Mouse (Mus musculus) adrenal gland, postnatal 4 days (tissue): ENCODE results near the gene Alx3. TPM values are rescaled to one million over a fixed set of nuclear protein-coding genes. Genes with fewer than 3 reads are reported as not detected.

Source experiments
- DNase-seq, 2 experiments: peaks; one replicate each; pipeline ENCODE4 v3.0.0; 2021 to 2022; ENCODE audit warnings: low spot score in 2 of 2, mixed read lengths in 2 of 2
- total RNA-seq, 2 experiments: library from RNA; stranded (reverse); gene quantifications; 2 replicates each; pipeline ENCODE4 v1.2.3; 2021

Alx3 gene
- total RNA-seq, 2 experiments from 2014 or later: not detected

DNA sequence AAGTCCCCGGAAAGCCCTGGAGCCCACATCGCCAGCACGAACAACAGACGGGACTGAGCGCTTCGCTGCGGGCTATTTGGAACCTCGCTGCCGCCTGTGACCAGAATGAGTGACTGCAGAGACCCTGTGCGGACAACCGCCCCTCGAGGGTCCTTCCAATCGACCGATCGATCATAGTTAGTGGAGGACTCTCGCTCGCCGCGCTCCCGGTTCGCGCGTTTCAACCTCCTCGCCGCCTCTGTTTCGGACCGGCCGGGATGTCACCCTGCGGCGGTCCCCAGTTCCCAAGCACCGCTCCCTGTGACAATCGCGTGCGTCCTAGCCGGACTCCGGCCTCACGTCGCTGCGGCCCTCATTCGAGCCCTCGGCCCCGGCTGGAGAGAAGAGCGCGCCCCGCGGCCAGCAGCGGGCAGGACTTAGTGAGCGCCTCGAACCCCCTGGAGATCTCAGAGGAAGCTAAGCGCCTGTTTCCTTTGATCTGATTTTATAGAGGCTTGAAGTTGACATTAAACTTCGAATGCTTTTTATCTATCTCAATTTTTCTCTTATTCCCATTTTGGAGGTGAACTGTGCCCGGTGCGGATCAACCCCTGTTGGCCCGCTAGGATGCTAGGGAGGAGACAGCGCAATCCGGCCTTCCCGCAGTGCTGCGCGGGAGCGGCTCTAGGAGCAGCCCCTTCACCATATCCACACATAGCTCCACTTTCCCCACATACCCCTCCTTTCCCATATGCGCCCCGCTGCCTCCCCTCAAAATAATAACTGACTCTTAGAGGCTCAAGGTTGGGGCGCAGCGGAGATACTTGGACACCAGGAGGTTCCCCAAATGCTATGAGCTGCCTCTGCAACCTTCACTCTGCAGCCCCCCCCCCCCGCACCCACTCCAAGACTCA lies 11.7 kb upstream of the Alx3 start:
- no peak for DNase-seq

DNA sequence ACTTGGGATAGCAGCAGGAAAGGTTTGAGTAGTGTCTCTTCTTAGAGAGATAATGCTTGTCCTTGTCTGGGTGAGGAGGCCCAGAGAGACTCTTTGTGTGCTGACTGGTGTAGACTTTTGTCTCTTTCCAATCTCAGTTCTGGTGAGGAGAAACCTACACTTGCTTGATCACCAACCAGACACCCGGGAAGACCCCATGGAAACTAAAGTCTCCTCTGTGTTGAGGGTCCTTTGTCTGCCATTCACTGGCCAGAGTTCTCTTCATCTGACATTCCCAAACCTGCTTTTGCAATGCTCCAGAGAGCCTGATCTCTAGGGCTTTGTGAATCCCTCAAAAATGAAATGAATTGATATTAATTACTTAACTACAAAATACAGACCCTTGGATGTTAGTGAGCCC lies 10.9 kb upstream of the Alx3 start:
- DNase-seq: no peak

DNA sequence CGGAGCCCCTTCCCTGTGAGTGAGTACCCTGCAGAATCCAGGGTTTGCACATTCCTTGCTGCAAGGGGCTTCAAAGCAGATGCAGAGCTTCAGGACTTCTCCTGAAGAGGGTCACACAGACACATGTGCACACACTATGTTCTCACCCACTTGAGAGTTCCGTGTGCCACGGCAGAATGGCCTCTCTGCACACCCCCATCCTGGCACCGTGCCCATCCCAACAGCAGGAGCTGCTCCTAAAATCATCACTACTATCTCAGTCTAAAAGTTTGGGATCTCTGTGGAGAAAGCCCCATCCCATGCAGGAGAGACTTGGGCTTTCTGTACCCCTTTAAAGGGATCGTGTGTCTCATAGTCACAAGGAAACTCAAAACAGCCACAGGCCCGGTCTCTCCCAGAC lies 8.3 kb upstream of the Alx3 start:
- DNase-seq: no peak

DNA sequence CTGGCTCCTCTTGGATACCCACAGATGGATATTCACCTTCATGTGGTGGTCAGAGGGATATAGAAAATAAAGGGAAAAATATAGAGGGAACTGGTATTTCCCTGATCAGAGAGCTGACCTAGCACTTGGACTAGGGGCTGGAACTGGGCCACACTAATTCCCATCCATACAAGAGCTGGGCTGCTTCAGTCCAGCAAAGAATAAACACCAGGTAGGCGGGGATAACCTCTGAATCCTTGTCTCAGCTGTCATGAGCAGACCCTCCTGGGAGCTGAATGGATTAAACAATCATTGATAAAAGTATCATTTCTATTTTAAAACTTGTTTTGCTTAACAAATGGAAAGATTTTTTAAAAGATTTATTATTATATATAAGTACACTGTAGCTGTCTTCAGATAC lies 3.2 kb upstream of the Alx3 start:
- DNase-seq: no peak

DNA sequence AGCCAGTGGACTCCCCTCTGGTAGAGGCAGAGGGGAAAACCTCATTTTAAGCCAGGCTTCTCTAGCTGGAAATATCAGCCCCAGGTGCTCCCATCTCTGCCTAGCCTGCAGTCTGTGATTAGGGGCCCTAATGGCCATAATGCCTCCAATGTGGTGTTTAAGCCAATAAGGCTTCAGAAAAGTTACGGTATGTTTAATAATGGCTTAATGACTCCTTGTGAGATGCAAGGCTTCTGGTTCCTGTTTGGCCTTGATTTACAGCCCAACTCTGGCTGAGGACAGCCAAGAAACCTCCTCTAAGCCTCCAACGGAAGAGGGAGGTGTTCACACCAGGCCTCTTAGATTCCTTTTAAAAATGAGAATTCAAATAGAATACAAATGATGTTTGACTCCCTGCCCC lies 1.2 kb upstream of the Alx3 start:
- no peak for DNase-seq

DNA sequence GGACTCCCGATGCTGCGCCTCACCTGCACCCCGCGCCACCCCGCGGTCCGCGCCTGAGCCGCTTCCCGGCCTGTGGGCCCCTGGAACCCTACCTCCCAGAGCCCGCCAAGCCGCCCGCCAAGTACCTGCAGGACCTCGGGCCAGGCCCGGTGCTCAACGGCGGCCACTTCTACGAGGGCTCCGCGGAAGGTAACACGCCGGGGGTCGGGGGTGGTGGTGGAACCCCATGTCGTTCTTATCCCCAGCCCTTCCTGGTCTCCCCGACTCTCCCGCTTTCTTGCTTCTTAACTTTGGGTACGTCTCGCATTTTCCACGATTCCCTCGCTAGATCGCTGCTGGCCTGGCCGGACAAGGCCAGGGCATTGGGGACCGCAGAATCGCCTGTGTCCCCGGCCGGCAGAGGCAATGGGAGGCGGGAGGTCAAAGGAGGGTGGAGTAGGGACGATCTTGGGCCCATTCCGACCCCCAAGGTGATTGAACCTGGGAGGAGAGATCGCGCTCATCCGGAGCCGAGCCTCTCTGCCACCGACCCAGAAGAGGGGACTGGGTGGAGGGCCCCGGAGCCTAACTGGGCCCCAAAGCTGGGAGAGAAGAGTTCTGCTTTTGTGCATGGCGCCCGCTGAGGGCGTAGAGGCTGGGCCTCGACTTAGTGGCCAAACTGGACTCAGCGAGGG lies 570 bp downstream of the Alx3 start:
- DNase-seq: no peak

DNA sequence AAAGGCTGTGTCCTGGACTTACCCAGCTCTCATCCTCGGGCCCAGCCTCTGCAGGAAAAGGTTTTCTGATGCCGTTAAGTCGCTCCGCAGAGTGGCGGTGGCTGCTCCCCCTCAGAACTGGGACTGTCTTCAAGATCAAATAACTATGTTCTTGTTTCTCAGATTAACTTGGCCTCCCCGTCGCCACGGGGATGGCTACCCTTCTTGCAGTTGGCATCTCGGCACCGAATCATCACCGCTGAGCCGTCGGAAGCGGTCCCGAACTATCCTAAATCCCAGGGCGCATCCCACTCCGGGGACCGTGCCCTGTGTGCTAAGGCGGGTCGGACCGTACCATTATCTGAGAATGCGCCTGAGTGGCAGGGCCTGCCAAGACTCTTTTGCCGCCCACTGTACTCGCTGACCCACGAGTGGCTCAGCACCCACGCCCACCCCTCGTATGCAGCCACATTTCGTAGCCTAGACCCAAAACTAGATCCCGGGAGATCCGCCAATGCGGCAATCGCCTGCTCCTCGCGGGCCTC lies 1.2 kb downstream of the Alx3 start:
- no peak for DNase-seq

DNA sequence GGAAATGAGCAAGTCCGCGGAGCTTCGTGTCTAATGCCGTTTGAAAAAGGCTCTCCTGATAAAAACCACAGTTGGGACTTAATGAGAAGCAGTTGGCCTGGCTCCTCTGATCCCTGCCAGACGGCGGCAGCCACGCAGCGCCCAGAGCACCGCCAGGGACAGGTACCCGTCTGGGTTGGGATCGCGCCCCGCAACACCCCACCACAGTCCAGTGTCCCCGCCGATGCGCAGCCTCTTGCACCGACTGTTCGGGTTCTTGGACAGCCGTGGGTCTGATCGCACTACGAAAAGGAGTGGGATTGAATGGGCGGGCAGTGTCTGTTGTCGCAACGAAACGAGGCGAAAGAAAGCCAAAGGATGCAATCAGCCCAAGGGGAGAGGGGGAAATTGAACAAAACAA lies 1.7 kb downstream of the Alx3 start:
- no peak for DNase-seq

DNA sequence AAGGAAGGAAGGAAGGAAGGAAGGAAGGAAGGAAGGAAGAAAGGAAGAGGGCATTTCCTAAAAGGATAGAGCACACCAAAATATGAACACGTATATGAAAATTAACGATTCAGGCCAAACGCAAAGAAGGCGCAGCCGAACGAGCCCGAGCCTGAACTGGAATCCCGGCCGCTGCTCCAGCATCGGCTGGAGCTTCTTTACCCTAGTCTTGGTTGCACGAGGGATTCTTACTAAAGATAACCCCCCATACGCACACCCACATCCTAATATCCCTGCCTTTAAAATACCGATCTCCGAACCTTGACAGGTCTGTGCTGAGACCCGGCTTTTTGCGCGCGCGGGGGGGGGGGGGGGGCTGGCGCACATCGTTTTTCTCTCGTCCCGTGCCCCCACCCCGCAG lies 2.3 kb downstream of the Alx3 start:
- no peak for DNase-seq

DNA sequence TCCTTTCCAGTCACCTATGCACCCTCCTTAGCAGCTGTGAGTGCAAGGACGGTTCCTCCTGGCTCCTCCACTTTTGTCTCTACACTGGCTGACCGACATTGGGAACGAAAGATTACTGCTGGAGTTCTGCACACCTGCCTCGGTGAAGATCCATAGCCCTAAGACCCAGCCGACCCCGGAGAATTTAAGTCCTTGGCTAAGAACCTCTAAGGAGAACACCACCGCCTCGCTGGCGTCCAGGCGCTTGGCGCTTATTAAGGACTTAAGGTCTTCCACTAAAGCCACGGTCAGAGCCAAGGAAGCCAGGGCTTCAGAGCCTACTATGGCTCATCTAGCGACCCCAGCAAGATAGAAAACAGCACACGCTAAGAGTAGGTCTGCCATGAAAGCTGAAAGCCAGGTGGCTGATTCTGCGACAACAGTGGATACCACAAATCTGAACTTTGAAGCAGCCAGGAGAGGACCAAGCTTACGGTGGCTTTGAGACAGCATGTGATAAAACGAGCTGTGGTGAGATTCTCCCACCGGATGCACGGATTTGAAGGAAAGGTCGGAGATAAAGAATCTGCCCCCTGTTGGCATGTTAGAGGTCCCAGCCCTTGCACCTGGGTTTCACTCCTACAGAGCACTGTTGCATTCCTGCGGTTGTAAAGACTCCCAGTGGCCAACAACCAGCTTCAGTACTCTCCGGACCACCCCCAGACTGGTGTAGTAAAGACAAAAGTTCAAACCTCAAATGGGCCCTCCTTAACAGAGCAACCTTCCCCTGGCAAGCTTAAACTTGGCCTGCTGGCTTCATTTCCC lies 3.0 kb downstream of the Alx3 start:
- no peak for DNase-seq

DNA sequence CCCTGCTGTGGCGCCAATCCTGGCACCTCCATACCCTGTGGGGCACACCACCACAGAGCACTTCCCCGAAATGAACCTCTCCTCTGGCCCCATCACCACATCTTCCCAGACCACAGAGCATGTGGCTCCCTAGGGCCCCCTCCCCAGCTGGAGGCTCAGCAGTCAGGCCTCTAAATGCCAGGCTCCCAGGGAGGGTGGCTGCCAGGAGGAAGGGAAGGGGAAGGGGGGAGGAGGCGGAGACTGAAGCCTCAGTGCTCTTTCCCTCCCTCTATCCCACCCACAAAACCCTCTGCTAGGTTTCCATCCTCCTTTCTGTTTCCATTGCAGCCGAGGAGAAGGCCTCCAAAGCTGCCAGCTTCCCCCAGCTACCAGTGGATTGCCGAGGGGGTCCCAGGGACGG lies 5.3 kb downstream of the Alx3 start:
- no peak for DNase-seq

DNA sequence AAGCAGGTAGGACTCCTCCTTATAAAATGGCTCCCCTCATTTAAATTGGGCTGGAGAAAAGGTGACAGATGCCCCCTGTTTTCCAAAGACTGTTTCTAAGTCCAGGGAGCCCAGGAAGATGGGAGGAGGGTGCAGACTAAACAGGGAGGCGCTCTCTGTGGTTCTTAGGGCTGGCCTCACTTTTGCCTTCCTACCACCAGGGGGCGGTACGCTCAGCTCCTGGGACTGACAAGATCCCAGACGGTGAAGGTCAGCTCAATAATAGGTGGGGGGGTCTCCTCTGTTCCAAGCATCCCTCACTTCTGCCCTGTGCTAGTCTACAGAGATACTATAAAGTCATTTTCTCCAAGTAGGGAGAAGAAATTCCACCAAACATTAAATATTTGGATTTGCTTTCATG lies 10.5 kb downstream of the Alx3 start:
- DNase-seq: peak; percentile 30 to 40

DNA sequence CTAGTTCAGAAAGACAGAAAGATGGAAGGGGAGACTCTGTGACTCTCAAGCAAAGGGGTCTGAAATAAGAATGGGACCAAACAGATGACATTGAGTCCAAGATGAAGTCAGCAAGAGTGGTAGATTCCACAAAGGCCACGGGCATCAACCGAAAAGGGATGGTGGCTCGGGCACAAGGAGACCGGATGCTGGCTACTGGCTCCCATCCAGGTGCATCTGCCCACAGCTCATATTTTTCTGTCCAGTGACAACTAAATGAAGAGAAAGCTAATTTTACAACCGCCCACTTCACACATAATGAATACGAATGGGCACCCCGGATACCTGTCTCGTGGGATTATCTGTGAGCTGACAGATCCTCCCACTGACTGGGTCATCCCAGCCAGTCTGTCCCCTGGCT lies 12.4 kb downstream of the Alx3 start:
- no peak for DNase-seq

DNA sequence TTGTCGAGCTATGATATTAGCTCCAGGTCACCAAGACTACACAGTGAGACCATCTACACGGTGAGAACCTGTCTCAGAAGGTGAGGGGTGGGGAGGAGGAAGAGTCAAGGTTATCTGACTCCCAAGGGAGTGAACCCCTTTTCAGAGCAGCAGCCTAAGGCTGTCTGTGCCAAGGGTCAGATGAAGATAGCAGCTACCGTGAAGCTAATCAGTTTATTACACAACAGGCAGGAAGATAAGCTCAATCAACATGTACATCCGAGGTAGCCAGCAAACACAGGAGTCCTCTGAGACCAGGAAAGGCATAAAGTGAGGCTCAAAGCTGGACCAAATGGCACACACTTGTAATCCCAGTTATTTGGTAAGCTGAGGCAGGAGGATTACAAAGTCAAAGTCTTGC lies 14.0 kb downstream of the Alx3 start:
- DNase-seq: no peak

DNA sequence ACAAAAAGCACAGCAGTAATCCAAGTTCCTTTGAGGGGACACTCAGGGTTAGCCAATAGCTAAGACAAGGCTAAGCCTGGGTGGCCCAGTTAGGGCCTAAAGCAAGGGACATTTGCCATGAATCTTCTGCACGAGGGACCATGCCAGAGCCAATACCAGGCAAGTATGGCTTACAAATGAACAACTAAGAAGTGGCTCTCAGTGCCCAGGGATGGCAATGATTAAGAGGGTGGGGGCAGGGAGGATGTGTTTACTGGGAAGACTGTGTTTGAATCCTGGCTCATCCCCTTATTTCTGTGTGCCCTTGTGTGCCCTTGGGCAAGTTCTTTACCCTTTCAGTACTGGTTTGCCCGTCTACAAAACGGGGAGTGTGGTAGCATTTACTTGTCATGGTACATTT lies 14.5 kb downstream of the Alx3 start:
- DNase-seq: no peak

DNA sequence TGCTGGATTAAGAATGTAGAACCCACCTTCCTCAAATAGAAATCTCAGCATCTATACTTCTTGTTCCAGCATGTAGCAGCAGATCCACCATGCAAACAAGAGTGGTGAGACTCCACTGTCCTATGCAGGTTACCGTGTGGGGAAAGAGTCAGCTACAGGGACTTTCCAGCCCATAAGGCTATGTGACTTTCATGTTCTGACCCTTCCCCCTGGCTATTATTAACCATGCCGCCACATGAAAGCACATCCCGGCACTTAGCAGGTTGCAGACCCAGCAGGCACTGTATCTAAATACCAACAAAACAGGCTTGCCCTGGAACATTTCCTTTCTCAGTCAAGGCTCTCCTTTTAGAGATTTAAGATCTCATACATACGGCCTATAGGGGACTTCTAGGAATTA lies 16.6 kb downstream of the Alx3 start:
- no peak for DNase-seq

DNA sequence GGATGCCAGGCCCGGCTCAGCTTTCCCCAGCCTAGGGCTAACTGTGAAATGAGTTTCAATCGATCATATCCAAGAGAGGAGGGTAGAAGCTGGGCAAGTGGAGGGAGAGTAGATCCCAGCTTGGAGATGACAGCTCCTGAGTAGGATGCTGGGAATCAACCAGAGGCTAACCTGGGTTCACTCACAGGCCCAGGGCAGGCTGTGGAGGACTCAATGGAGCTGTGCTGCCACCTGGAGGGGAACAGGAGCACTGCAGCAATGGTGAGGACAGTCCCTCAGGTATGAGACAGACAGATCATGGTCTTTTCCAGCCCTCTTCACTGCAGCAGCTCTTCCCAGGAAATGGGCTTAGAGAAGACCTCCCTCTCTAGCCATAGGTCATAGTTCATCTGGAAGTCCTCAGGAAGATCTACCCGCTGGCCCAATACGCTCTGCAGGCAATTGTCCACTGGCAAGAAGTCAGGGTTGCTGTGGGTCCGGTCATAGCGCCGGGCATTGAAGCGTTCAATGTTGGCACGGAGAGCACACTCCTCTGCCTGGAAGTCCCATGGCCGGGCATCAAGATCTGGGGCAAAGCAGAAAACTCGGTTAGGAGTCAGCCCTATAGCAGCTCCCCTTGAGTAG lies 18.2 kb downstream of the Alx3 start:
- DNase-seq: peak; percentile 36 to 51

DNA sequence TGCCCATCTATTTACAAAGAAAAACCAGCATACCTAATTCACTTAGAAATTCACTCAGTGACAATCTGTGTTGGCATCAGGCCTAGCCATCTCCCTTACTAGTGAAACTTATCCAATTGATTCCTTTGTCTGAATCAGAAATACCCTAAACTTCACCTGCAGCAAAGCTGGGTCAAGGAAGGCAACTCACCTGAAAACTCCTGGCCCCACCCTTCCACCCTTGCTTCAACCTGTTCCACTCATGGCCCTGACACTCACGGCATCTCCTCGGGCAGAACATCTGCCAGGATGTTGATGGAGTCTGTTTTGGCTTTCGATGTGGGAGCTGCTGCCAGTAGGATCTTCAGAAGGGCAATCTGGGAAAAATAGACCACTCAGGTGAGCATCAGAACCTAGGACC lies 23.0 kb downstream of the Alx3 start:
- no peak for DNase-seq

DNA sequence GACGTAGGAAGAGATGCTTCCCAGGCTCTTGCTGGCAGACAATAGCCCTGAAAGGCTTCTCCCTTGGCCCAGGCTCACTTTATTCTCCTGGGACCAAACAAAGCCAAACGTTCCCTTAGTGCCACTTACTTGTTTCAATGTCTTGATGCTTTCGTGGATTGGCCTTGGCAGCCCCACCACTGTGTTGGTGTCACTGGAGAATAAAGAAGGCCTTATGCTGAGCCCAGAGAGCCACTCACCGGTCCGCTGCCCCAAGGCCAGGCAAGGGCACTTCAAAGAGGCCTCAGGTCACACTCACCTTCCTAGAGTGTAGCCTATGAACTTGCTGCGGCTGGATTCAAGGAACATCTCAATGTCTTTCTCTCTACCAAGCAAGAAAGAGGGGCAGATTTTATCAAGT lies 25.1 kb downstream of the Alx3 start:
- DNase-seq: no peak

DNA sequence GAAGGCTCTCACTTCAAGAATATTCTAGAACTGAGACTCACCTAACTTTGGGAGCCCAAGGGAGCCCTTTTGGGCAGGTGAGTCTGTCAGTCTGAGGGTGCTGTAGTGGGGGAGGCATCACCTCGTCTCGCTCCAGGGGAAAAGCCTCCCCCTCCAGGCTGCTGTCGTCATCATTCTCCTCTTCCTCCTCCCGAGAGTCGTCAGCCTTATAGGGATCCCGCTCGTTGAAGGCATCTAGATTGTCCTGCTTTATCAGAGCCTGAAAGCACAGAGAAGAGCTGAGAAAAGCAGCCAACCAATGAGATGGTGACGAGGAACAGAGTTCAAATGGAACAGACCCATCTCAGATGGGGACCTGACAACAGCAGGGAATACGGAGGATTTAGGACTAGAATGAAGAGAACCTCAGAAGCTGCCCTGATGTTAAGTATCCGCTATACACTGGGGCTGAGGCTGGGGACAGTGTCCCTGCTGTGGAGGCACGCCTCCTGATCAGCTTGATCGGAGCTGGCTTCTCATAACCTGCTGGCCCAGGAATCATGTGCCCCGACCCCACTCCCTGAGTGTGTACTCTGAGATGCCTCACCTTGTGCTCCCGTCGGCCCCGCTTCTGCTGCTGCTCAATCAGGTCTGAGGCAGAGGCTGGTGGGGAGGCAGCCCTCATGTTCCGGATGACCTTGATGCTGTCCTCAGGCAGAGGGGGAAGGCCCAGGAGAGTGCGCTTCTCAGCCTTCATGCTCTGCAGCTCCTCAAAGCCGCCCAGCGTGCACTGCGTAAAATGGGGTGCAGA lies 26.6 kb downstream of the Alx3 start:
- DNase-seq: no peak

DNA sequence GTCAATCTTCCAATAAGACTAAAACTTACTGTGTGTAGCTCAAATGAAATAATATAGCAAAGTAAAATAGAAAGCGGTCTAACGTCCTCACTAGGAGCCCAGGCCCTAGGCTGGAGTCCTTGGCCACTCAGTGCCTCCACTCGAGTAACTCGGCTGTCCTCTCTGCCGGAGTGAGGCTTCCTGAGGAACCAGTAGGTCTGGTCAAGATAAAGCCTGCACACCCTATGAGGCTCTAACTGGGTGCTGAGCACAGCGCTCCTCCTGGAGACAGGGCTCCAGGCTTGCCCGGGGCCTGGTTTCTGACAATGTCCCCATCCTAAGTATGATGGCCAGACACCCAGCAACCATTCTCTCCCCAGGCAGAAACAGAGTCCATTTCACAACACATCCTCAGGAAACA lies 27.7 kb downstream of the Alx3 start:
- DNase-seq: no peak
